Mouse (Mus musculus) retina, postnatal 1 day (tissue): ENCODE data around the gene Ccl12.

Source experiments
- DNase-seq: peaks from one replicate; pipeline ENCODE4 v3.0.0-alpha.2; 2012

Ccl12 gene

DNA sequence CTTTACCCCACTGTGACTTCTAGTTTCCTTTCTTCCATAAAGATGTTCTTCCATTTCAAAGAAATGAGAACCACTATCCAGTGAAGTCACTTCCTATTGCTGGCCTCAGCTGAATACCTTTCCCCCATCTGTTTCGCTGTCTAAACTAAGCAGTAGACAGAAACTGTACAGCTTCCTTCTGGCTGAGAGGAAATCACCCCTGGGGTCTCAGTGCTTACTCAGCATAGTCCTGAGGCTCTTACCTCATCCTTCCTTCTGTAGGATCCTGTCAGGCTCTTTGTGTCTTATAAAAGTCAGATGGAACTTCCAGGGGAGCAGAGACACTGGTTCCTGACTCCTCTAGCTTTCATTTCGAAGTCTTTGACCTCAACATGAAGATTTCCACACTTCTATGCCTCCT is at the start of gene Ccl12:
TSS of gene Ccl12 (plus strand) at position 317 of the 400 bp plus-strand sequence.
- DNase-seq, result no peak

DNA sequence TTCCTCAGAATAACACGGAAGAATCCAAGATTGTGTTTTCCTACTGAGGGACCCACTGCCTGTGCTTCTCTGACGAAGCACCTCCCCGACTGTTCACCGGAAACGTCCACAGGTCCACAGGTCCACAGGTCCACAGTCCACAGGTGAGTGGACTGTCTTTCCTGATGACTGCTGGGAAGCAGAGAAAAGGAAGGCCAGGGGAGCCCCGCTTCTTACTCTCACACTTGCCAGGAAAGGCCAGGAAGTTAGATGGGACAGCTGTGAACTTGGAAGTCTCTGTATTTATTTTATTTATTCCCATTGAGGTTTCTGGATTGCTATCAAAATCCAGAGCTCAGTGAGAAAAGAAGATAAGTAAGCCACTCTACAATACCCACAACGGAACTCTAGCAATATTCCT is 47.8 kb upstream of the Ccl12 start:
- no peak for DNase-seq

DNA sequence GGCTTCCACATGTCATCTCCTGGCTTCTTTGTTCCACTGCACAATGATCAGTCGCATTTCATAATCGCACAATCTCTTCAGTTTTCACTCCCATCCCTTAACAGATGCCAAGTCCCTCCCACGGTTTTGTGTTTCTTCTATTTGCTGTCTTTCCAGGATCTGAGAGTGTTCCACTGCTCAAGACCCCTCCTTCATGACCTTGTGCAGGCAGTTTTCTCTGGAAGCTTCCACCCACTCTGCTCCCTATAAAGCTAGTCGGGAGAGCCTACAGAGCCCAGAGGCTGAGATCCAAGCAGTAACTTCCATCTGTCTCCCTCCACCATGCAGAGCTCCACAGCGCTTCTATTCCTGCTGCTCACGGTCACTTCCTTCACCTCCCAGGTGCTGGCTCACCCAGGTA is 44.0 kb upstream of the Ccl12 start, which contains the start of gene Ccl11:
TSS of gene Ccl11 (plus strand) at position 178 of the 400 bp plus-strand sequence.
- DNase-seq, result no peak

DNA sequence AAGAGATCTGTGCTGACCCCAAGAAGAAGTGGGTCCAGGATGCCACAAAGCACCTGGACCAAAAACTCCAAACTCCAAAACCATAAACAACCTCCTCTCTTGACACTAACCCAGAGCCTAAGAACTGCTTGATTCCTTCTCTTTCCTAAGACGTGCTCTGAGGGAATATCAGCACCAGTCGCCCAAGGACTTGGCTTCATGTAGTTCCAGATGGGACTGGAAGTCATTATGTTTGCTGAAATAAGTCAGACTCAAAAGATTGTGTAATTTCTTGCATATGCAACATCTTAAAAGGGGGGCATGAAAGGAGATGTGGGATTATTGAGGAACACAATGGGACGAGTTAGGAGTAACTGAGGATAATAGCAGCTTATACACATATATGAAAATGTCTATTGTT is 39.4 kb upstream of the Ccl12 start:
- no peak for DNase-seq

DNA sequence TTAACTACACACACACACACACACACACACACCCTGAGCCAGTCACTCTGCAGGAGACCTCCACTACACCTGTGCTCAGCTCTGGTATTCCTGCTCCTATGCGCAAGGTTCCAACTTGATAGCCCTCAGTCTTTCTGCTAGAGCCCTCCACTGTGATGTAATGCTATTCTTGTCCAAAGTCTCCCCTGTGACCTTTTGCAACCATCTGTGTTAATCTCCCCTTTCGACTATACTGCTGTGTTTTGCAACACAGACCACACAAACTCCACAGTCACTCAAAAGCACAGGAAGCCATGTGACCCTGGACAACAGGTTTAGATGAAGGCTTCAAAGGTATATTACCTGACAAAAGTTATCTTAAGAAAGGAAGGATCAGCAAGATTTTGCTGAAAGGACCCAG is 38.2 kb upstream of the Ccl12 start:
- no peak for DNase-seq

DNA sequence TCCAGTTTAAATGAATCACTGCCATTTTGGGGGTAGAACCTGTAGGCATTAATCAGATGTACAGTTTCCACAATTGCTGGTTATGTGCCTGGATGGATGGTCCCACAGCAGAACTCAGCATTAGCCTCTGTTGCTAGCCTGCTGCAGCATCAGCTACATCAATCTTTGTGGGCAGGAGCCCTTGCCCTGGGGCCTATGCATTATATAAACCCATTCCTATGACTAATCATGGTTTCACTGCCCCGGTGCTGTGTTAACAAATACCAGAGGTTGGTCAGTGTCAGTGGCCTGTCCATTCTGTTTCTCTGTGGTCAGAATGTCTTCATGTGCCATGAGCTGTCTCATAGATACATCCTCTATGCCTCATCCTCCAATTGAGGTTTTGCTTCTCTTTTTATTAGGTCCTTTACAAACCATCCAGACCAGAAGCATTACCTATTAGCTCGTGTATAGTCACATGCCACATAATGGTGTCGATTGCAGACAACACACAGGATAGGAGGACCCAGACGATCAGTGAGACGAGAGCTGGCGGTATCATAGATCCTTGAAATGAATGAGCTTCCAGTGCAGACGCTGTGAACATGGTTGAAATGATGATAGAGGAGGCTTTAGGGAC is 34.6 kb upstream of the Ccl12 start:
- no peak for DNase-seq

DNA sequence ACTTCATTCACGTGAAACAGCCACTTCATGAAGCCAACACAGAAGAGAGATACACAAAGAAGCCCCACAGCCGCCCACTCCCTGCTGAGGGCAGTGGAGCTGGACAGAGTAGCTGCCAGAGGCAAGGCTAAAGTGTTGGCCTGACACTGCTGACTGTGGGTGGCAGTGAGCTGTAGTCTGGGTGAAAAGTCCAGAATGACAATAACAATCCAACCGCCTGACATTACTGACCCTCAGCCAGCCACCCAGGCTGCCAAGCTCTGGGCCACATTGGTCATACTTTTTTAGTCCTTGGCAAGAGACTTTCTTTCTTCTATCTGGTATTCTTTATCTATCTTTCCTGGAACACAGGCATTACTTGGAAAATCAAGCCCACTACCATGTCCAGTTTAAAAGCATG is 30.6 kb upstream of the Ccl12 start:
- DNase-seq, result no peak

DNA sequence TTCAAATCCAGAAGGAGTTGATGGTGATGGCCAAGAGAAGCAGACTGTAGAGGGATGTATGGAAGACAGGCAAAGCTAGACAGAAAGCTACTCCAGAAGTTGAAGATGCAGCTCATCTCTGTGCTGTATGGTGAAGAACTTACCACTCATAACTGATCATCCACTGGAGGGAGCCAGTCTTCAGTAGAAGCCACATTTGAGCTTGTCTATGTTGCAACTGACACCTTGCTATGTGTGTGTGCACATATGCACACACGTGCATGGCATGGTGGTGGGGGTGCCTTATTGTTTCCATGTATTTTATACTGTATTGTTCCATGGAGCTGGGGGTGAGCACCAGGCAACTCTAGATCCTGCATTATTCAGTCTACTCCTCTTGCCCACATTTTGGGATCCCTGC is 29.3 kb upstream of the Ccl12 start:
- no peak for DNase-seq

DNA sequence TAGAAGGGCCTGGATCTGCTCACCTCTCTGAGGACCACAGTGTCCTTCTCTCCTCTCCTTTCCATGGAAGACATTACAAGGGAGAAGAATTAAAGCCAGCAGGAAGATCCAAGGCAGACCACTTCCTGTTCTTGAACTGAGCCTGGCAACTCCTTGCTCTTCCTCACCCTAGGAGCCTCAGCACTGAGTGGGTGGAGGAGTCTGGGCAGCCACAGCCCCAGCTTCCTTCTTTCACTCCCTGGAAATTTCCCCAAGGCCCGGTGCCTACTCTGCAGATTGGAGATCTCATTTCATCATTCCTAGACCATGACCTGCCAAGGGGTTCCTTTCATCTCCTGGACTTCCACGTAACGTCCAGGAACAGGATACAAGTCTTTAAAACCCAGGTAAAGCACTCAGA is 28.7 kb upstream of the Ccl12 start:
- DNase-seq, result no peak

DNA sequence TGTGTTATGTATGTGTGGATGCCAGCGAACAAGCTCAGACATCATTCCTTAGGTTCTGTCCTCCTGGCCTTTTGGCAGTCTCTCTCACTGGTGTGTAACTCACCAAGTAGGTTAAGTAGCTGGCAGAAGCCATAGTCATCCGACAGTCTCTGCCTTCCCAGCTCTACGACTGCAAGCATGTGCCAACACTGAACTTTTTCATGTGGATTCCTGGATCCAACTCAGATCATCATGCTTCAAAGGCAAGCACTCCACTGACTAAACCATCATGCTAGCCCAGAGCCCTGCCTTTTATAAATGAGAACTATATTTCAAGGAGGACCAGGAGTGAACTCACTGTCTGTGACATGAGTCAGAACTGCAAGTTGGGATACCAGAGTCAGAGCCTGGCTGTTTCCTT is 28.0 kb upstream of the Ccl12 start:
- DNase-seq, result no peak

DNA sequence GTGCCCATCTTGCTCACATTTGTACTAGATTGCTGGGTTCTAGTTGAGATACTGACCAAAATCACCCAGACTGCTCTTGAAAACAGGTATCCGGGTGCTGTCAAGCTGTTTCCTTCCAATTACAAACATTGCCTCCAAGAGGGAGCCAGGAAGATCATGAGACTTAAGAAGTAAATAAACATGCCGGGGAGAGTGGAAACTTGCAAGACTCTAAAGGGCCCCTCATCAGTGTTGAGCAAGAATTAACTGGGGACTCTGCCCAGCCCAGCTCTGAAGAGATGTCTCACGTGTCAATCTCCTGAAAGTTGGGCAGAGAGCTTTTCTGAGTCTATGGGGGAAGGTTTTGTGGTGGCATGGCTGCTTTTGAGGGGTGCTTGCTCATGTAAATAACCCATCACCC is 24.6 kb upstream of the Ccl12 start:
- DNase-seq, result no peak

DNA sequence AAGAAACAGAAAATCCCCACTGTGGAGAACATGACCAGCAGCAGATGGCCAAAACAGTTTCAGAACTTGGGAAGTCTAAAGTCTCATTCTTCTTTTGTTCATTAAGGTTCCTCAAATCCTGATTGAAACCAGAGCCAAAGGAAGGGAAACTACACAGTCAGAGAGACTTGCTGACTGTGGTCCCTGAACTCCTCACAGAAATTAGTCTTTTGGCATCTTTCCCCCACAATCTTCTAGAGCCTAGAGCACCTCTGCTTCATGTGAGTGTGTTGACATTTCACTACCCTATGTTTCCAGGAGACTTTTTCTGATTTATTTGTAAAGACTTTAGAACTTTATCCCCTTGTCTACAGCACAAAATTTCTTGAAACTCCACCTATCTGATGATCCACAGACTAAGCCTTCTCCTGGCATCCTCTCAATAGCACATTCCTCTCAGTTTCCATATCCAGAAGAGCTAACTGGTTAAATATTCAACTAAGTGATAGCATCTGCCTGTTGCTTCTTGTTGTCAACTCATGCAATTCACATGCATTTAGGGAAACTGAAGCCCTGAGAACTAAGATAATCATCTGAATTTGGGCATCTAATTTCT is 23.4 kb upstream of the Ccl12 start:
- no peak for DNase-seq

DNA sequence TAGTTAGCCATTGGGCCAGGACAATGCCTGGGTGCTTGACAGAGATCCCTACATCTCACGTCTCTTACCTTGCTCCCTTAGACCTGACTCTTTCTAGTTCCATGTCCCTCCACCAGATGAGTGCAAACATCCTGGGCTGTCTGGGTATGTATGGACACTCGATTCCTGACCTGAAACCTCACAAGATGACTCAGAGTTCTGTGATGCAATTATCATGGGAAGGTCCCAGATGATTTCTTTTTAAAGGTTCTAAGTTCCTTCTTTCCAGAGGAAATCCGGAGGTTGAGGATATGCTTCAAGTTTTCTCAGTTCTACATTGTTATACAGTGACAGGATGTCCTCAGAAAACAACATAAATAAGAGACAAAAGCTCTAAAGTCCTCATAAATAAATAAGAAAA is 20.8 kb upstream of the Ccl12 start:
- DNase-seq, result no peak

DNA sequence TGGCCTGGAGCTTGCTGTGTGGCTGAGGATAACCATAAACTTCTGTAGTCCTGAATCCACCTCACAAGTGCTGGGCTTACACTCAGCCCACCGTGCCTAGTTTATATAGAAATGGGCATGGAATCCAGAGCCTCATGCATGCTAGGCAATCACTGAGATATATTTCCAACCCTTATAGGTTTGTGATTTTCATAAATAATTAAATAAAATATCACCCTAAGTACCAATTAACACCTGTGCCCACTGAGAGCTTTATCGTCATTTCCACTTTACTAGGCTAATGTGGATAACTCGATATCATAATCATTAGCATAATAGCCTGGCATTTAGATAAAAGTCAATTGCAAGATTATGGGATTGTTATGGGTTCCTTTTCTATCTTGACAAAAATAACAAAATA is 17.3 kb upstream of the Ccl12 start:
- DNase-seq, result no peak

DNA sequence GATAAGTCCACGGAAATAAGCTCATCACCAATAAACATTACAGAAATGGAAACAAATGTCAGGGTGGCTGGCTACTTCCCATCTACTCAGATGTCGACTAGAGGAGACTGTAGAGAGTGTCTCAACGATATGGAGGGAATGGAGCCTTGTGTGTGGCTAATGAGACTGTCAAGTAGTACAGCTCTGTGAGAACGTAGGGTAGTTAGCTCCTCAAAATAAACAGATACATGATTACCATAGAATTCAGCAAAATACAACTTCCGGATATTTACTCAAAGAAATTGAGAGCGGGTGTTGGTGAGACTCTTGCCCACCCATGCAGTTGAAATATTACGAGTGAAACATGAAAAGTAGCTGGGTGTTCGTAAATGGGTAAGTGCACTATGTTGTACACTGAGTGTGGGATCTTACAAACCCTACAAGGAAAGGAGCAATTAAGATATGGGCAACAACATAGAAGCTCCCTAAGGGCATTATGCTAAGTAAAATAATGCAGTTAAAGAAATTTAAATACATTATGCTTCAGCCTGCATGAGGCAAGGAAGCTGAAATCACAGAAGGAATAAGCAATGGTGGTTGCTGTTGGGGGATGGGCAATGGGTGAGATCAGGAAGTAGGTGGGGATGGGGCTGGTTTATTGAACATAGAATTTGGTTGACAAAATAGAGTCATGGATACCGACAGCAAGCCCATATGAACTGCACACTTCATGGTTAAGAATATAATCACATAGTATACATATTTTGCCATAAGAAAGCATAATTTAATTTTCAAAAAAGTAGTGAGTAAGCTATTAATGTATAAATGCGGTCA is 1.9 kb upstream of the Ccl12 start:
- DNase-seq, result no peak

DNA sequence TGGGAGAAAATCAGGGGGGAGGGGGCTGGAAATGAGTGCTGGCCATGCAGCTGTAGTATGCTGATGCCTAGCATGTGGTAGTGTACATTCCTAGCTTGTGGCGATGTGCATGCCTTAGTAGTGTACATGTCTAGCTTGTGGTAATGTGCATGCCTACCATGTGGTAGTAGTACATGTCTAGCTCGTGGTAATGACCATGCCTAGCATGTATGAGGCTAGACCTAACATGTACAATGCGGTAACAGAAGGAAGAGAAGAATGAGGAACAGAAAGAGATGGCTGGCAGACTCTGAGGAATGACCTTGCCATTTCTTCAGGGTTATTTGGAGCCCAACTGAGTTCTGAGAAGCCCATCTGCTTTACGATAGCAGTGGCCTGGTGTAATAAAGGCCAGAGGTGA is 558 bp upstream of the Ccl12 start:
- no peak for DNase-seq

DNA sequence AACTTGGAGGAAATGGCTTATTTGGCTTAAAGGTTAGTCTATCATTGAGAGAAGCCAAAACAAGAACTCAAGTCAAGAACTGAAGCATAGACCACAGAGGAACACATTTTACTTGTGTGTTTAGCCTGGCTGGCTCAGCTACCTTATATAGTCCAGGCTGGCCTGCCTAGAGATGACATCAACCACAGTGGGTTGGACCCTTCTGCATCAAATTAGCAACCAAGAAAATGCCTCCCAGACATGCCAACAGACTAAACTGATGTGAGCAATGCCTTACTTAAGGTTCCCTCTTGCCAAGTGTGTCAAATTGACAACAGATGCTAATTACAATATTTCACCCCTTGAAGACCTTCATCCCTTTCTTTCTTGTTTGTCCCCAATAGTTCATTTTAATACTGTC is 8.0 kb downstream of the Ccl12 start:
- DNase-seq, result no peak

DNA sequence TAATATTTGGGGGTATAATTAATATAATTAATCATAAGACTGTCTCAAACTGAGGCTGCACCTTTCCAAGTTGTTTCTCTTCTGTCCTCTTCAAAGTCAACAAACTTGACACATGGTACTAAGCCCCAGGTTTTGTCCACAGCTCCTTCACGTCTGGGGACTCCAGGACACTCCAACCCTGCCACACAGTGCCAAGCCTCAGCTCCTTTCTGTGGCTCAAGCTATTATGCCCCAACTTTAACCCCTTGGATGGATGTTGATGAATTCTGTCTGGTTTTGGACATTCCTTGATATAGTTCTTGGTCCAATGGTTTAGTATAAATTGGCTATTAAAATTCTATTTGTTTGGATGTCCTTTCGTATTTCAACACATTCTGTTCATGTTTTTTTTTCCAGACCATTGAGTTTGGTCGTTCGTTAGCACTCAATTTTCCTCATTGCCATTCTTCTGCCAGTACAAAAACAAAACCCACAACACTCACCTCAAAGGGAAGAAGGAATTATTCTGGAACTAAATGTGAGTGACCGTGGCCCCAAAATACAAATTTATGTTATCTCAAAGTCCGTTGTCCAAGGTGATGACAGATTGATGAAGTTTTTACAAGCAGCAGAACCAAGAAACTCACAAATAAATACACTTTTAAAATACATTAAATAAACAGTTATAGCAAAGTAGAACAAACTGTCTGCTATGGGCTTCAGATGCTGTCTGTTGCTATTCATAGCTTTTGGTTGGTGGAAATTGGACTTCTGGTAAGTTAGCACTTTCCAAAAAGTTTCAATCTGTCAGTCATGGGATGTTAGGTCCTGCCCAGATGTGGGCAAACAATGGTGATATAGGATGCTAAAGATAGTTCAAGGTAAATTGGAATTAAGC is 9.0 kb downstream of the Ccl12 start:
- DNase-seq, result no peak

DNA sequence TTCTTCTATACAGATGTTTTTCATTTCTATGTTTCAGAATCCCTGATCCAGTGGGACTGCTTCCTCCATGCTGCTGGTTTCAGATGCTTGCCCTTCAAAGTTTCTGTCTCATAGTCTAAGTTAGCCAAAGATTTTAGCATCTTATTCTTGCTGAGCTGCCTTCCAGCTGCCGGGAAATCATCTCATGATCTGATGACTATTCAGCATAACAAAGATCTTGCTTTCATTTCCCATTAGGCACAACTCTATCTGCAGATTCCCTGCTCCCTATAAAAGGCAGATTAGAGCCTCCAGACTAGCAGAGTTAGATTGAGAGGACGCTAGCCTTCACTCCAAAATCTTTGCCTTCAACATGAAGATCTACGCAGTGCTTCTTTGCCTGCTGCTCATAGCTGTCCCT is 13.2 kb downstream of the Ccl12 start, which contains the start of gene Ccl8:
TSS of gene Ccl8 (plus strand) at position 301 of the 400 bp plus-strand sequence.
- no peak for DNase-seq

DNA sequence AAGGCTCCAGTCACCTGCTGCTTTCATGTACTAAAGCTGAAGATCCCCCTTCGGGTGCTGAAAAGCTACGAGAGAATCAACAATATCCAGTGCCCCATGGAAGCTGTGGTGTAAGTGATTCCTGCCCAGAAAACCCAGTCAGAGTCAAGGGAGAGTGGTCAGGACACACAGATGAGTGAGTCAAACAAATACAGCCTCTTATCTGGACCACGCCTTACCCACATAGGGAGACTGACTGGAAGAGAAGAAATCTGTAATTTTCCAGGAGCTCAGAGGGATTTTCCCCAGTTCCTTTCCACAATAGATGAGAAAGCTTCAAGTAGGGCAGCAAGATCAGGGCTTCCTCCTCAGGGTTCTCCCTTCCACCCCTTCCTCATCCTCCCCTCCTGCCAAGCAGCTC is 14.4 kb downstream of the Ccl12 start:
- no peak for DNase-seq

DNA sequence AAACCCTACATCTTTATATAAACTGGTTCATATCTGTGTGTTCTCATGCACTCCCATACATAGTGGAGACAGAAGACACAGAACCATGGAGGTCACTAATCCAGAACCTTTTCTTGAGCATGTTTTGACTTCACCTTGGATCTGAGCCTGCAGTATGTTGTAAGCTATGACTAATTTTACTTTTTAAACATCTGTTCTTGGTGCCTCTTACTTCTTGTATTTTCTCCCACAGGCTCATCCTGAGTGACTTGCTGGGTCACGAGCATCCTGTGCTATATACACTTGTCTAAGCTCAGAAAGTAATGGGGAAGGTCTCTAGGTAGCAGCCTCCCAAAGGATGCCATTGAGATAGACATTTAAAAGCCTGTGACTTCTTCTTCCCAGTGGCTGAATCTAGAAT is 31.3 kb downstream of the Ccl12 start:
- DNase-seq, result no peak

DNA sequence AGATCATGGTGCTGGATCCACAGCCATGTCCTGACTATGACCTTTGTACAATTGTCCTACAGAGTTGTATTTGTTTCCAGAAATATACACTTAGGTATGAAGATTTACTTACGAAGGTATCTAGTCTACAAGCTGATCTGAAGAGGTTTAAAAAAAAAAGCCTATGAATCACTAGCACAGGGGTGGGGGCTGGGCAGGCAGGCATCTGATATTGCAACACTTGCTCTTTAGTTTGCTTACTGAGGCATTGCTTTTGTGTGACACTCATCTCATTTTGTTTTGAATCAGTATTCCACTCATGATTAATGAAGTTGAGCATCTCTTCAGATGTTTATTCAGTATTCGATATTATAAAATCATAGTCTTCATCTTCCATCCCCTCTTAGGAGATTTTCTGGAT is 34.6 kb downstream of the Ccl12 start:
- DNase-seq, result no peak

DNA sequence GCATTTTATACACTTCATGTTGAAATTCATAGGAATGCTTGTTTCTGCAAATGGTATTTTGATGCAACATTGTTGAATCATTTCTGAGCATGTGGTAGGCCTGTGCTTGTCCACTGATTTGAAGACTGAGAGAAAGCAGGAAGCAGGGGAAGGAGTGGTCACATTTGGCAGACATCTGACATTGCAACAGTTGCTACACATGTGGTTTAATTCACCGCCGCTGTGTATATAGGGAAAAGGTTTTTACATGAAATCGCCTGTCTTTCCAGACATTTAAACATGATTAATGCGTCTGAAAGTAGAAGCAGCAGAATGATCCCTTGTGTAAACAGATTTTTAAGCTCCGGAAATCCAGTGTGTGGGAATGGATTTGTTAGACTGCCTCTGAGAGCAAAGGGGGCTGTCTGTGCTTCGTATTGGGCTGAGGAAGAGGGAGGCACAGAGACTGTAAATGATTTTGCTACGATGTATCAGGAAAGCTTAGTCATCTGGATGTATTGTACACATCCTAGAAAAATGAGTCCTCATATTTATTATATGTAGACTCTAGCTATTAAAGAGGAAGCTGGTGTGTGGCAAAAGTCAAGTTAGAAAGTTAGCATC is 37.9 kb downstream of the Ccl12 start:
- DNase-seq, result no peak
